Mouse (Mus musculus): Measurements from ENCODE around the gene Rest. TPM values are rescaled to one million over a fixed set of nuclear protein-coding genes. Genes with fewer than 3 reads are reported as not detected.

Gene Rest
- total RNA-seq, 2 experiments from 2014 or later = 26.3 TPM

DNA sequence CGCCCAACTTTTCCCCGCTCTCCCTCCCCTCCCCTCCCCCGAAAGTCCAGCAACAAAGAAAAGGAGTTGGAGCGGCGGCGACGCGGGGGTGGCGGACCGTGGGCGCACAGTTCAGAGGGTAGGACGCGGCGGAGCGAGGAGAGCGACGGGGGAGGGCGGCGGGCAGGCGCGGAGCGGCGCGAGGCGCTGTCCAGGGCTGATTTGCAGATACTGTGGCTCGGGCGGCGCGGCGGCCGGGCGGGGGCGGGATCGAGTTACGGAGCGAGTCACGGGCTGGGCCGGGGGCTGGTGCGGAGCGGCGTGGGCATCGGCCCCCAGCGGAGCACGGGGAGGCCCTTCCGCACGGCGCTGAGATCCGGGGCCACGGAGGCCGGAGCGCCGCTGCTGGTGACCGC lies 377 bp downstream of the Rest start:
- DNase-seq = peak; percentile 87

DNA sequence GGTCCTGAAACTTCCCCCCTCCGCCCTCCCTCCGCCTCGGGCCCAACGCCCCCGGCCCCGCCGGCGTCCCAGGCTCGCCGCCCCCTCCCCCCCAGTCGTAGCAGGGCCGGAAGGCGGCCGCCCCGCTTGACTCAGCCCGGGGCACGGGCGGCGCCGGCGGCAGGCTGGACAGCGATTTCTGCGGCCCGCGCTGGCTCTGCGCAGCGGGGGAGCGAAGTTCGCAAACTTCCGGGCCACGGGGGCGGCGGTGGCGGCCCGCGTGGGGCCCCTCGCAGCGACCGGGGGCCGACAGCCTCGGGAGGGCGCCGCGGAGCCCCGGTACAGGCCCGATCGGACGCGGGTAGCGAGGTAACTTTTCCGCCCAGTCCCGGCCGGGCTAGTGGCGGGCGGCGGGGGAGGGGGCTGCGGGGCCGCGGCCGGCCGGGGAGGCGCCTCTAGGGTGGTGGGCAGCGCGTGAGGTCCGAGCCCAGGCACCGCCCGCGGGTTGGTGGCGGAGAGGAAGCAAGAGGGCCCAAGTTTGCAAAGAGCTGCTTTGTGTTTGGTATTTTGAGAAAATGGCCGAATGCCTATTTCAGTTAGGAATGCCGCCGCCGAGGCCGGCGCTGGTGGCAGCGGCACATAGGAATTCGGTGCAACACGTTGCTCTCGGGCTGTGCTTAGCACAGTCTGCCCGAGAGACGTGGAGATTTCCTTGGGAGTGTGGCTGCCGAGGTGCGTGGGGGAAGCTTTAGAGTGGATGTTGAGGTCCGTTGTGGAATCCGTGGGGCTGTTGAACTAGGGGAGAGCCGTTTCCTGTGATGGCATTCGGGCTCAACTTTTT lies 985 bp downstream of the Rest start:
- DNase-seq = peak; percentile 77

DNA sequence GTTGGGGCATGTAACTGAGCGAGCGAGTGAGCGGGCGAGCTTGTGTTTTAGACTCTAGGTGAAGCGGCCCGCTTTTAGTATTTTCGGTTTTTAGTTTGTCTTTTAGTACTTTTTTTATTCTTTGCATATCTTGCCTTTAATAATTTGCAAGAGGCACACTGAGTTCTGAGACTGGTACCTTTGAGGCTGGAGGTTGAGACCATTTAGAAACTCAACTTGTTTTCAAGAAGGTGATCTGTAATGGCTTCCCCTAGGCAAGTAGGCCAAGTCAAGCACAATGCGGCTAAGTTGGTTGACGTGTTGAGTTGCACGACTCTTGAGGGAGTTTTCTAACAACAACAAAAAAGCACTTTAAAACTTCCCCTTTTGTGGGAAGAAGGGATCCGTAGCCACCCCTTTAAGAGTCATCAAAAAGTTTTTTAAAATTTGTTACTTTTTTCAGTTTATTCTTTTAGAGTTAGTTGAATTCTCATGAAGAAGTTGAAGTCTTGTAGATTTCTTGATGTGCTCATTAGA lies 1.7 kb downstream of the Rest start:
- DNase-seq = peak; percentile 31

DNA sequence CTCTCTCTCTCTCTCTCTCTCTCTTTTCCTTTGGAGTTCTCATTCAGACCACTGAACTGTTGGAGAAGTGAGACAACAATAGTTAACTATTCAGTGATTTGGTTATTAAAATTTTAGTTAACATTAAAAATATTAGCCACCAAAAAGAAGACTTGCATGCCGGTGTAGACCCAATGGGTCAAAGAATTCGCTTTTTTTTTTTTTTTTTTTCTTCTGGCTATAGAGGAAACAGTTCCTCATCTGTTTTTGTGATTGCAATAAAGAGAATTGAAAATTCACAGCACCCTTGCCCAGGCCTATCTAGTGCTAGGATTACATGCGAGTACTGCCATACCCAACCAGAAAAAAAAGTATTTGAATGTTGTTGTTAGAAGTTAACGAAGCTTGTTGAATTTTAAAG lies 2.1 kb downstream of the Rest start:
- no peak for DNase-seq

DNA sequence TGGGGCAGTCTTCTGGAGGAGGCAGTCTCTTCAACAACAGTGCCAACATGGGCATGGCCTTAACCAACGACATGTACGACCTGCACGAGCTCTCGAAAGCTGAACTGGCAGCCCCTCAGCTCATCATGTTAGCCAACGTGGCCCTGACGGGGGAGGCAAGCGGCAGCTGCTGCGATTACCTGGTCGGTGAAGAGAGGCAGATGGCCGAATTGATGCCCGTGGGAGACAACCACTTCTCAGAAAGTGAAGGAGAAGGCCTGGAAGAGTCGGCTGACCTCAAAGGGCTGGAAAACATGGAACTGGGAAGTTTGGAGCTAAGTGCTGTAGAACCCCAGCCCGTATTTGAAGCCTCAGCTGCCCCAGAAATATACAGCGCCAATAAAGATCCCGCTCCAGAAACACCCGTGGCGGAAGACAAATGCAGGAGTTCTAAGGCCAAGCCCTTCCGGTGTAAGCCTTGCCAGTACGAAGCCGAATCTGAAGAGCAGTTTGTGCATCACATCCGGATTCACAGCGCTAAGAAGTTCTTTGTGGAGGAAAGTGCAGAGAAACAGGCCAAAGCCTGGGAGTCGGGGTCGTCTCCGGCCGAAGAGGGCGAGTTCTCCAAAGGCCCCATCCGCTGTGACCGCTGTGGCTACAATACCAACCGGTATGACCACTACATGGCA lies 2.8 kb downstream of the Rest start:
- no peak for DNase-seq

DNA sequence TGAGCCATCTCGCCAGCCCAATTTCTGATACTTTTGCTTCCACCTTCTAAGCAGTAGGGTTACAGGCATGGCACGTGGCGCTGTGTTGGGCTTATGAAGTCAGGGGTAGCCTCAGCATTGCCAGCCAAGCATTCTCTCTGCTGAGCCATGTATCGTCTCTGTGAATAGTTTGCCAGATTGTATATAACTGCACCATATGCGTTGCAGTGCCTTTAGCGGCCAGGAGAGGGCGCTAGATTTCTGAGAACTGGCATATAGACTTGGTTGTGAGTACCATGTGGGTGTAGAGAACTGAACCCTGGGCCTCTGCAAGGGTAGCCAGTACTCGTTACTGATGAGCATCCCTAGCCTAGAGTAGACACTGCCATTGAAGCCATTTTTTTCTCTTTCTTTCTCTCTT lies 4.1 kb downstream of the Rest start:
- DNase-seq = no peak

DNA sequence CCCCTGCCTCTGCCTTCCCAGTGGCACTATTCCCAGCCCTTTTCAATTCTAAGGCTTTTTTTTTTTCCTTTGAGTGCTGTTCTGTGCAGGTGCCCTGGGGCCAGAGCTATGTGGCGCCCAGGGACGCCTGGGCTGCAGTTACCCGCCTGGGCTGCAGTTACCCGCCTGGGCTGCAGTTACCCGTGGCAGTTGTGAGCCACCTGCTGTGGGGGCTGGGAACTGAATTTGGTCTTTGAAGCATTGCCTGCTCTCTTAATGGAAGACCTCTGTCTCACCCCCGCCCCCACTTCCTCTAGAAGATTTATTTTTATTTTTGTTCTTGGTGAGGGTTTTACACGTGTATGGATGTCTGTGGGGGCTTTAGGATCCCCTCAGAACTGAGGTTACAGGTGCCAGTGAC lies 7.9 kb downstream of the Rest start:
- DNase-seq = no peak

DNA sequence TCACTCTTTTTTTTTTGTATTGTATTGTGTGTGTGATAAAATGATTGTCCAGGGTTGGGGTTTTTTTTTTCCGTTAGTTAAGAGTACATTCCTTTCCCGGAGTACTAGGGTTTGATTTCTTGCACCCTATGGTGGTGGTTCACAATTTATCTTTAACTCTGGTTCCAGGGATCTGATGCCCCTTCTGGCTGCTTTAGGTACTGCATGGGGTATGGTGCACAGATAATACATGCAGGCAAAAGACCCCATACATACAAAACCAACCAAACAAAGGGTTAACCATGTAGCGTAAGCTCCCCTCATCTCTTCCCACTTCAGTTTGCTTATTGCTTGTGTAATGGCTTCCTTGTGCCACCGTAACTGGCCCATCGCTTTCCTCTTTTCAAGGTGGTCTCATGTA lies 10.7 kb downstream of the Rest start:
- peak; percentile 55 for DNase-seq

DNA sequence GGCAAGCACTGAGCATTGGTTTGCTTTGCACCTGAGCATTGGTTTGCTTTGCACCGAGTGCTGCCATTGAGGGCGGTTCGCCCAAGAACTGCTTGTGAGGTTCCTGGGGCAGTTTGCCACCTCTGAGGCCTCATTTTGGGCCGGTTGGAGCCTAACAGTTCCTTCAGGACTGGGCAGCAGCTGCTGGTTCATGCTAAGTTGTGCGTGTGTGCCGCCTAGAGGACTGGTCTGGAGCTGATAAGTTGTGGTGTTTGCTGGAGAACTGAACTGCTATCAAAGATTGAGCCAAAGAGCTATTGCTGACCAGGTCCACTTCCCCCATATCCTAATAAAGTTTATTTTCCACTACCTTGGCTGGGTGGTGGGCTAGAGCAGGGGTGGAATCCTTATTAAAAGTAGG lies 11.9 kb downstream of the Rest start:
- DNase-seq = no peak

DNA sequence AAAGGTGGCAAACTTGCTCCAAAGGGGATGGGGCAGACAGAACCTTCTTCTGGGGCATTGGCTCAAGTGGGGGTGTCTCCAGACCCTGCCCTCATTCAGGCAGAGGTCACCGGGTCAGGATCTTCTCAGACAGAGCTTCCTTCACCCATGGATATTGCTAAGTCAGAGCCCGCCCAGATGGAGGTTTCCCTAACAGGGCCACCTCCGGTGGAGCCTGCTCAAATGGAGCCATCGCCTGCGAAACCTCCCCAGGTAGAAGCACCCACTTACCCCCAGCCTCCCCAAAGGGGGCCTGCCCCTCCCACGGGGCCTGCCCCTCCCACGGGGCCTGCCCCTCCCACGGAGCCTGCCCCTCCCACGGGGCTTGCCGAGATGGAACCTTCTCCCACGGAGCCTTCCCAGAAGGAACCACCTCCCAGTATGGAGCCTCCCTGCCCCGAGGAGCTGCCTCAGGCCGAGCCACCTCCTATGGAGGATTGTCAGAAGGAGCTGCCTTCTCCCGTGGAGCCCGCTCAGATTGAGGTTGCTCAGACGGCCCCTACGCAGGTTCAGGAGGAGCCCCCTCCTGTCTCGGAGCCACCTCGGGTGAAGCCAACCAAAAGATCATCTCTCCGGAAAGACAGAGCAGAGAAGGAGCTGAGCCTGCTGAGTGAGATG lies 16.4 kb downstream of the Rest start:
- no peak for DNase-seq

DNA sequence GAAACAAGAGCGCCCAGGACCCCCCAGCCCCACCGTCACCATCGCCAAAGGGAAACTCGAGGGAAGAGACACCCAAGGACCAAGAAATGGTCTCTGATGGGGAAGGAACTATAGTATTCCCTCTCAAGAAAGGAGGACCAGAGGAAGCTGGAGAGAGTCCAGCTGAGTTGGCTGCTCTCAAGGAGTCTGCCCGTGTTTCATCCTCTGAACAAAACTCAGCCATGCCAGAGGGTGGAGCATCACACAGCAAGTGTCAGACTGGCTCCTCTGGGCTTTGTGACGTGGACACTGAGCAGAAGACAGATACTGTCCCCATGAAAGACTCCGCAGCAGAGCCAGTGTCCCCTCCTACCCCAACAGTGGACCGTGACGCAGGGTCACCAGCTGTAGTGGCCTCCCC lies 17.0 kb downstream of the Rest start:
- DNase-seq = no peak

DNA sequence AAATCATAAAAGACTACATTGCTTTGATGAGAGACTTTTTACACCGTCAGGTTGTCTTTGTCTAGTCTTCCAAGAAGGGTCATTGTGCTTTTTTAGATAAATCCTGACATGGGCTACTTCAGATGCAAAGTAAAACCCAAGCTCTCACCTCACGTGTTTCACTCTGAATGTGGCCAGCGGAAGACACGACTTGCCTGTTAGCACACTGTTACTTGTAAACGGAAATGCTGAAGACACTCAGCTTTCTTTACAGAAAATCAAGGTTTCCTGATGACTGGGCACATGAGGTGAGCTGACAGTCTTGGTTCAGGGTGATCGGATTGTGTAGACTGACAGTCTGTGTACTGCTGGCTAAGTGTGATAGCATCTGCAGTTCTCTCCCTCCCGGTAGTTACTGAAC lies 20.4 kb downstream of the Rest start:
- no peak for DNase-seq

DNA sequence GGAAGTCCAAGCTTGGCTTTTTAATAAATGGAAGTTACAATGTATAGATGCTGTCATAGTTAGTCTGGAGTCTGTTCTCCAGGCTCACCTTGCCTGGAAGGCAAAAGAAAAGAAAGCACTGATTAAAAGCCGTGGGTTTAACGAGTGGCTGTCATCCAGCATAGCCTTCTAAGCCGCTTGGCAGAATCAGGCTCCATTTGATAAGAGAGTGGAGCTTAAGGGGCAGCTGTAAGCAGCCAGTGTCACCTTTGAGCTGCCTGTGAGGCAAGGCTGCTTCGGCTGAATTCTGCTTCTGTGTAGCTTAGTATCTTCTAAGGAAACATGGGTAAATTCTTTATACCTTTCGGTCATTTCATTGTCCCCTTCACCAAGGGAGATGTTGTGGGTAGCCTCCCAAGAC lies 21.6 kb downstream of the Rest start:
- no peak for DNase-seq

DNA sequence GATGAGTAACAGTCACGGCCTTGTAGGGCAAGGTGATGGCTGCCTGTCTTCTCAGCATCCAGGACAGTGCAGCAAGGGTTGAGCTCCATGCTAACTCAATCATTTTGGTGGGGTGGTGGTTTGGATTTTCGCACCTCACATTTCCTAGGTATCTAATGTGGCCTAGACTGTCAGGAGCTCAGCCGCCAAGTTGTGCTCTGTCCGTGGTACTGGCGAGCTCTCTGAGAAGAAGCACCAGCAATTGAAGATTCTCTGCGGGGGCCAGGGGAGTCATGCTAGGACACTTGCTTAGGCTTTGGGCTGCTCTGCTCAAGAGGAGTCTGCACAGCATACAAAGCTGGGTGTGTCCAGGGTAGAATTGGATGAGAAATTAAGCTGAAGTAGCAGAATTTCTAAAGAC lies 22.6 kb downstream of the Rest start:
- peak; percentile 28 for DNase-seq

DNA sequence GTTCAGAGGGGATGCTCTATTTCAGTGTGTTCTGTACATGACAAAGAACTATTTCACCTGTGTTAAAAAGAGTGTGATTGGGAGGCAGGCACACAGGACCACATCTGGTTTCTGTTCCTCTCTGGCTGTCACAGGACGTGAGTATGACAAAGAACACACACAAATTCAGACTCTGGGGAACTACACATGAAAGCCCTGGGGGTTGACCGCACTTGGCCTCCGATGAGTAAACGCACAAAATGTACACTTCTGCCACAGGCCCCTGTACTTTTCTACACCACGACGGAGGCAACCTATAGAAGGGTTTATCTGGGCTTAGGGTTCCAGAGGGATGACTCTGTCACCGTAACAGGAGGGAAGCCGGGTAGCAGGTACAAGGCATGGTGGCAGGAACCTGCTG lies 24.4 kb downstream of the Rest start:
- DNase-seq = no peak

DNA sequence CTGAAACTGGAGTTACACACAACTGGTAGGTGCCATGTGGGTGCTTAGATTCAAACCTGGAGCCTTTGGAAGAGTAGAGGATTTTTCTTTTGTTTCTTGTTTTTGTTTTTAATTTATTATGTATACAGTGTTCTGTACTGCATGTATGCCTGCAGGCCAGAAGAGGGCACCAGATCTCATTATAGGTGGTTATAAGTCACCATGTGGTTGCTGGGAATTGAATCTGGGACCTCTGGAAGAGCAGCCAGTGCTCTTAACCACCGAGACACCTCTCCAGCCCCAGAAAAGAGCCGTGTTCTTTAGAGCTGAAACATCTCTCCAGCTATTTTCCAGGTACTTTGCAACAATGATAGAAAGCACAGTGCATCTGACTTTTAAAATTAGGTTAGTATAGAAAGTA lies 25.3 kb downstream of the Rest start:
- no peak for DNase-seq

DNA sequence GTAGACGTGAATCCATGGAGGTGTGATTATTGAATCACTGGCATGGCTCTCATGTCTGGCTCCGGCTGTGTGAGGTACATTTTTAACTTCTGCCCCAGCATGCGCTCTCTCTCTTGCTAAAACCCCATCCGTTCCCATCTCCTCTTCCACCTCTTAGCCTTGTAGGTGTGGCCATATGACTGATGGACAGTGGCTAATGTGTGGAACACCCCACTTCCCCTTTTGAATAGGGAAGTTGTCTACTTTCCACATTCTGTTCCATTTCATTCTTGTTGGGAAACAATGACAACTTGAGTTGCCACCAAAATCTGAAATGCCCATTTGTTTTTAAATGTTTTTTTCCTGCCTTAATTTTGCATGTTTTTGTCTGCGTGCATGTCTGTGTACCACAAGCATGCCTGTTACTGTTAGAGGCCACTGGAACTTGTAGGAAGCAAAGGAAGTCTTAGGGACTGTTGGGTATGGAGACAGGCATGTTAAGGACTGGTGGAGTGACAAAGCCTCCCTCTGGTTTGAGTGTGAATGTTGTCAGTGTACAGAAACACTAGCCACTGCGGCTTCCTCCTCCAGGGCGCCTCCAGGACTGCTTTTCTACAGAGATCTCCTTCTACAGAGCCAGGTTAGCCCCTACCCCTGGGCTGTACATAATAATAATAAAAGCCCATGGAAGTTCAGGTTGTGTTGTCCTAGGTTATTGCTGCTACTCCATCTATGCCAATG lies 27.7 kb downstream of the Rest start:
- no peak for DNase-seq

DNA sequence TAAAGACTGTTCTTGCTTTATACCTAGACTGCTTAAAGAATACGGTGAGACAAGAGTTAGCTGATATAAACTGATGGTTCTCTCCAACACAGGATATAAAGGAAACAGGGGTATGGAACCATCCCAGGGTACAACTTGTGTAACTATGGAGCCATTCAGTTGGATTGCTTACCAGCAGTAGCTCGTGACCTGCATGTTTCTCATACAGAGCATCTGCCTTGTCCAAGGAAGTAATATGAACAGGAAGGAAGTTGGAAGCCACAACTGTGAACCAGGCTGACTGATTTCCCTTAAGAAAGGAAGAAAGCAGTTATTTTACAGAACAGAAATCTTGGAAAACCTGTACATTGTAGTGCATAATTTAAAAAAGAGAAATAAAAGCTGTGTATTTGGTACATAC lies 34.2 kb downstream of the Rest start:
- no peak for DNase-seq

DNA sequence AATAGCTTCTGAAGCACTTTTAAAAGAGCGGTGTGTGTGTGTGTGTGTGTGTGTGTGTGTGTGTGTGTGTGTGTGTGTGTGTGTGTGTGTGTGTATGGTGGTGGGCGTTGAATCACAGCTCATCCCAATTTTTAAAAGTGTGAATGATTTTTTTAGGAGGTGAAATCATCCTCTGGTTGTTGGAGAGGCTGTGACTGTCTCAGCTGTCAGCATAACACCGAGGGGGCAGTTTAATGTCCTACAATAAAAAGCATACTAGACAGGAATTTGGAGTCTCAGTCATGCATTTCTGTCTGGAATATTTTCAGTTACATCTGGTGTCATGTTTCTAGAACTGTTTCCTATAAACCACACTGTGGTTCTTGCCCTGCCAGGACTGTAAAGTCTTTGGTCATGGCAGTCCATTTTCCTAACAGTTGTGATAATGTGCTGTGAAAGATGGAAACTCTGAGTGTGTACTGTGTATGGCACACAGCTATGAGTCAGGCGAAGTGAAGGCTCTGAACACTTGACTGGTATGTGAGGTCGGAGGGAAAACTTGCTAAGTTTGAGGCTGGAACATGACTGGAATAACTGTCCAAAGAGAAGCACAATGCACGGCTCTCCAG lies 36.1 kb downstream of the Rest start:
- no peak for DNase-seq

DNA sequence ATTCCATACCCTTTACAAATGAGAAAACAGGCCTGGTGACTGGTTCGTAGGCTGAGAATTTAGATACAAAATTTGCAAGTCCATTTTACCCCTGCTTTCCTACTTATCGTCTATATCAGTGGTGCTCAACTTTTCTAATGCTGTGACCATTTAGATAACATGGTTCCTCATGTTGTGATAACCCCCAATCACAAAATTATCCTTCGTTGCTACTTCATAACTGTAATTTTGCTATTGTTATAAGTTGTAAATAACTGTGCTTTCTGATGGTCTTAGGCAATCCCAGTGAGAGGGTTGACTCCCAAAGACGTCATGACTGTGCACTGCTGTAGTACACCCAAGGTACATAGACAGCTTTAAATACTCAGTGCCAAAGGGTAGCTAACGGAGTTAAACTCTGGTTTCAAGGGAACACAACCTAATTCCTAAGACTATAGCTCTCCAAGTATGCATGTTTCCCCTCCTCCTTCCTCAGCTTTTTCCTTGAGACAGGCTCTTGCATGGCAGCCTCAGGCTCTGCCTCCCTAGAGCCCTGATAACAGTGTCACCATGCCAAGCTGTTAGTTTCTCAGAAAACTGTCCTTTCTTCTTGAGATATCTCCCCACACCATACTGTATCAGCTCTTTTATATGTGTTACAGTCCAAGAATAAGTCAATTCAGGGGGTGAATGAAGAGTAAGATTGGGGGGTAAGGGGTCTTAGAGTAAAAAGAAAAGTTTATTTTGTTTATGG lies 42.7 kb downstream of the Rest start:
- no peak for DNase-seq
